Mouse (Mus musculus) forelimb bud, embryonic 11.5 days (tissue): Measurements from ENCODE around the gene Mup21.
A peak's percentile ranks its signal among the peaks of the same experiment; 100 is the strongest.
"Not testable (repeated sequence)": the region's sequence is repeated elsewhere in the genome, so short reads cannot be mapped to it uniquely, and the experiment has no call there.

Source experiments
- DNase-seq: peaks from one replicate; pipeline ENCODE4 v3.0.0-alpha.2; 2012; ENCODE audit warnings: low read depth, low spot score

Mup21 gene

GRCm38 (mm10) chr4:62150811-62151210 lies at the start of gene Mup21:
Mup21 (minus strand) TSS chr4:62150863.
- no peak for DNase-seq

- DNase-seq, result no peak
These were observed 49.4 kb upstream of the Mup21 start for GRCm38 (mm10) chr4:62199923-62200529.

- no peak for DNase-seq
These were observed 38.1 kb upstream of the Mup21 start for GRCm38 (mm10) chr4:62188778-62189177.

DNA sequence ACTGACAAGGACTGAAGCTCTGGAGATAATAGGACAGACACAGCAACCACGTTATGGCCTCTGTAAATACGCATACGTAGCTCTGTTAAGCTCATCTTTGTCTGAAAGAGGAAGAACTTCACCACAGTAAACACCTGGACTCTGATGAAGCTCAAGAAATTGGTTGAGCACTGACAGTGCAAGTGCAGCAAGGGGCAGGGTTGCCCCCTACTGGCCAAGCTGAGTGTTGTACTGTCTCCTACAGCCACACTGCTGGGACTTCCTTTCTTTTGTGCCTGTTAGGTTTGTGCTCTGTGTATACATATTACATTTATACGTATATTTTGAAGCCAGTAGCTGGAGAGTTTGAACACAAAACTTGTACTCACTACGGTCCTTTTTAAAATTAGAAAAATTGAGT lies 26.6 kb upstream of the Mup21 start:
- DNase-seq, result peak; percentile 14

DNA sequence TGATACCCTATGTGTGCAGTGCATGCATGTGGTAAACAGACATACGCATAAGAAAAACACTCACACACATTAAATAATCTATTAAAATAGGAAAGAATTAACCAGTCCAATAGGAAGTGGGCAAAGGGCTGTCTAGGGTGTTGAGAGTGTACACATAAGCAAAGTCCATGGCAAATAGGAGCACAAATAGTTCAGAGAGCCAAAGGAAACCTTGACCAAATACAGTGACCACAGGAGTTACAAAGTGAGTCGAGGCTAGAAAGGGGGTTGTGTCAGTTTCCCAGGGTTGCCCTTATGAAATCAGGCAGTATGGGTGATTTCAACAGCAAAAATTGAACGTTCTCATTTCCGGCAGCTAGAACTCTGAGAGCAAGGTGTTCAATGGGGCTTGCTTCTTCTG lies 23.8 kb upstream of the Mup21 start:
- DNase-seq, result no peak

DNA sequence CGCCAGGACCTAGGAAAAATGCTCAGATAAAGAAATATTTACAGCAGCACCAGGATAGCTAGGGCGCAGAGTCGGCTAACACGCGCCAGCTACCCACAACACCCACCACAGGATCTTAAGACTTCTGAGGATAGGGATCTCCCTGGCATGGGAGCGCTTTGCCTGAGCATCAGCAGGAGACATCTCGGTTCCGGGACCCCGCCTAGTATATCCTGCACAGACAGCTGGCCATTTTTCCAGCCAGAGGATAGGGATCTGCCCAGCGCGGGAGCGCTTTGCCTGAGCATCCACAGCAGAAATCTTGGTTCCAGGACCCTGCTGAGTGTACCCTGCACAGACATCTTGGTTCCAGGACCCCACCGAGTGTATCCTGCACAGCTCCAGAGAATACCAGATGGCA lies 17.0 kb upstream of the Mup21 start:
- DNase-seq, result not testable (repeated sequence)

DNA sequence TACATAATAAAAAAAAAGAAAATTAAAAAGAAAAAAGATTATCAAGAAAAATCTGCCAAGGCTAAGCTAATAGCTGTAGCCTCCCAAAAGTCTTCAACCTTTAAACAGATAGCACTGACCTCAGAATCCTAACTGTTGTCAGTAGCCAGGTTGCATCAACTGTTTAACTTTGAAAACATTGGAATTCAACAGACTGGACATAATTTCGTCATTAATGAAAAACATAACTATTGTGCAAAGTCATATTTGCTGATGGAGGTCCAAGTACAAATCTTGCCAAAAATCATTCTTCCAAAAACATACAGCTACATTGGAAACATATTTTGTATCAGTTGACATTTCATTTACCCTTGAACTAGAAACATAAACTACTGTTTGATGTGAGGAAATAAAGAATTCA lies 7.7 kb upstream of the Mup21 start:
- no peak for DNase-seq

DNA sequence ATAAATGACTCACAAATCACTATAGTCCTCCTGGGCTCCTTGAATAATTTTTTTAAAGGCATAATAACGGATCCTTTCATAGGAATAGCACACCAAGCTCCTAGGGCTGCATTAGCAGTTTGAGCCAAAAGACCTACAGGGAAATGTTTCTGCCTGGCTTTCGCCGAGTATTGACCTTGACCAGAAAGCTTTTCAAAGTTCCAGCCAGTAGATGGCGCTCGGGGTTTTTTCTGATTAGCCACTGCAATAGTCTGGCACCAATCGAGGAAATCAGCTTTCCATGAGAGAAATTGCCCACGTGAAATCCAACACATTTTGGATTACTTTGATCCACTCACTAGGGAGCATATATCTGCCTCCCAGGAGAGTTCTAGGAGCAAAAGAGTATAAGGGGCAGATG lies 17.0 kb downstream of the Mup21 start:
- DNase-seq, result peak; percentile 2

DNA sequence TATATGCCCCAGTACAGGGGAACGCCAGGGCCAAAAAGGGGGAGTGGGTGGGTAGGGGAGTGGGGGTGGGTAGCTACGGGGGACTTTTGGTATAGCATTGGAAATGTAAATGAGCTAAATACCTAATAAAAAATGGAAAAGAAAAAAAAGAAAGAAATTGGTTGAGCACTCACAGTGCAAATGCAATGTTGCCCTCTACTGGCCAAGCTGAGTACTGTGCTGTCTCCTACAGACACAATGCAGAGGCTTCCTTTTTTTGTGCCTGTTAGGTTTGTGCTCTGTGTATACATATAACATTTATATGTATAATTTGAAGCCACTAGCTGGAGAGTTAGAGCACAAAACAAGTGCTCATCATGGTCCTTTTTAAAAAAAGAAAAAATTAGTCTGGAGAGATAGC lies 47.3 kb downstream of the Mup21 start:
- DNase-seq, result peak; percentile 26
